Mouse (Mus musculus) hindbrain, embryonic 16.5 days (tissue): Measurements from ENCODE around the gene Glipr2. TPM values are rescaled to one million over a fixed set of nuclear protein-coding genes. Genes with fewer than 3 reads are reported as not detected.
A peak's percentile ranks its signal among the peaks of the same experiment; 100 is the strongest.

Experiments
- ATAC-seq: fragments of 200-750 bp; cut with Nextera tagmentation; 2 replicates; pipeline ENCODE4 v1.8.0; 2017; ENCODE audit warnings: moderate TSS enrichment, moderate library complexity
- H3K27ac ChIP-seq: fragments of 300-500 bp; sonication (generic); 2 replicates; pipeline ENCODE4 v1.5.1; 2014; ENCODE audit warnings: low read depth, mild to moderate bottlenecking, control low read depth, low read length, moderate library complexity
- H3K27me3 ChIP-seq: fragments of 300-500 bp; sonication (generic); replicated peaks from 2 replicates; pipeline ENCODE4 v1.6.1; 2014; ENCODE audit warnings: low read length; ENCODE audit not compliant: control insufficient read depth, insufficient read depth
- H3K36me3 ChIP-seq: fragments of 300-500 bp; sonication (generic); 2 replicates; pipeline ENCODE4 v1.6.1; 2014; ENCODE audit warnings: mild to moderate bottlenecking, low read length, moderate library complexity, mixed read lengths; ENCODE audit not compliant: control insufficient read depth, insufficient read depth
- H3K4me1 ChIP-seq: fragments of 300-500 bp; sonication (generic); 2 replicates; pipeline ENCODE4 v1.6.1; 2014; ENCODE audit warnings: low read depth, low read length; ENCODE audit not compliant: control insufficient read depth, insufficient read depth
- H3K4me2 ChIP-seq: fragments of 300-500 bp; sonication (generic); 2 replicates; pipeline ENCODE4 v1.6.1; 2014; ENCODE audit warnings: mild to moderate bottlenecking, low read length, control low read depth, moderate library complexity
- H3K4me3 ChIP-seq: fragments of 300-500 bp; sonication (generic); 2 replicates; pipeline ENCODE4 v1.5.1; 2014; ENCODE audit warnings: mild to moderate bottlenecking, low read length, control low read depth, moderate library complexity
- H3K9ac ChIP-seq: fragments of 300-500 bp; sonication (generic); 2 replicates; pipeline ENCODE4 v1.6.1; 2014; ENCODE audit warnings: low read depth, mild to moderate bottlenecking, control low read depth, low read length, moderate library complexity
- H3K9me3 ChIP-seq: fragments of 300-500 bp; sonication (generic); 2 replicates; pipeline ENCODE4 v1.6.1; 2014; ENCODE audit warnings: mild to moderate bottlenecking, low read length, moderate library complexity; ENCODE audit not compliant: control insufficient read depth
- WGBS: fragments of 180-500 bp; shearing (Covaris S2); extraction: QIAGEN DNeasy Blood & Tissue Kit; methylation state at CpG from one replicate; pipeline ENCODE4 v1.1.7; 2014; 5-methylcytosine and 5-hydroxymethylcytosine counted together
- polyA plus RNA-seq: library from polyadenylated mRNA; unstranded; fragments of >200 nt; fragmentation: Nextera tagmentation; extraction: Ambion mirVana; gene quantifications from 2 replicates; pipeline ENCODE4 v1.2.1, GENCODE M21; 2015

Glipr2 gene
- polyA plus RNA-seq, 1 experiment from 2014 or later, result 32.5 TPM

- H3K4me1 ChIP-seq, result peaks cover 19% of the 10 kb centered on the region
- ATAC-seq, result no peak
- H3K36me3 ChIP-seq, result no peaks in the 10 kb centered on the region
- no peak overlapping the region for H3K4me2 ChIP-seq
- H3K9ac ChIP-seq, result no peak overlapping the region
- H3K27me3 ChIP-seq, result no peaks in the 10 kb centered on the region
- no peak overlapping the region for H3K27ac ChIP-seq
- no peak overlapping the region for H3K4me3 ChIP-seq
- 76% methylated on average over 6 of the region's 6 CpGs for WGBS
- H3K9me3 ChIP-seq, result no peaks in the 10 kb centered on the region
These were observed 19.1 kb downstream of the Glipr2 start for GRCm38 (mm10) chr4:43976223-43976740.

DNA sequence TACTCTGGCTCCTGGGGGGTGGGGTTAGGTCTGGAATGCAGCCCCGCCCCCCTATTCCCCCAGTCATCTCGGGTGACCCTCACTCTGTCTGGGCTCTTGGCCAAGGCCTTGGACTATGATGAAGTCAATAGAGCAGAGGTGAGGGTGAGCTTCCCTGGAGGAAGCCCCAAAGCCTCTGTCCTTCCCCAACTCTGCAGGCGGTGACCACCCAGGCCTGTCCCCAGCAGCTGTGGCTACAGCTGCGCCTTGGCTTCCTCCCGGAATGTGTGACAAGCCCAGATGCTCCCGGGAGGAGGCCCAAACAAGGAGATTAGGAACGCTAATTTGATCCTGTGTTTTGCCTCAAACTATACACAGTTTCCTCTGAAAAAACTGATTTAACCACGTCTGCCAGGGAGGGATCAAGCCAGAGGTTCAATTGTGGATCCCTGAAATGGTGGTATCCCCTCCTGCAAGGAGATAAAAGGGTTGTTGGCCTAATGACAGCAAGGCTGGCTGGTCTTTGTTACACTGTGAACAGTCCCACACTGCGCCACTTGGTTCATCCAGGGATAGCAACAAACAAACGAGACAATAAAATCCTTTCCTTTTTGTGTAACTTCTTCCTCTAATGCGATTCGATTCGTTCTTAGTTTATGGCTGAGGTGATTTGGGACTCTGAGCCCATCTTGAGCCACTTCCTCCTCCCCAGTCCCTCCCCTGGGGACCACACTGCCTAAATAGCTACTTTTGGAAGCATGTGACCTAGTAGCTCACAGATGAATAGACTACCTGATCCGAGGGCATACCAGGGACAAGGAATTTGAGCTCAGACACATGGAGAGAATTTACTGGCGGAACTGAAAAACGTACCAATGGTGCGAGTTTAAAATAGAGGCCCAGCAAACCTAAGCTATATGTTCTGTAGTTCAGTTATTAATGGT is 21.6 kb downstream of the Glipr2 start:
- Histone ChIP-seq H3K9ac (no peak overlapping the region), H3K27ac (peak overlapping the region; percentile 21; the same call in 1 of the 2 replicates), H3K27me3 (no peaks in the 10 kb centered on the region), H3K36me3 (no peaks in the 10 kb centered on the region), H3K9me3 (no peaks in the 10 kb centered on the region), H3K4me2 (no peak overlapping the region), H3K4me1 (peaks cover 13% of the 10 kb centered on the region), H3K4me3 (no peak overlapping the region)
- ATAC-seq, result no peak
- 26% methylated on average over 17 of the region's 17 CpGs for WGBS

DNA sequence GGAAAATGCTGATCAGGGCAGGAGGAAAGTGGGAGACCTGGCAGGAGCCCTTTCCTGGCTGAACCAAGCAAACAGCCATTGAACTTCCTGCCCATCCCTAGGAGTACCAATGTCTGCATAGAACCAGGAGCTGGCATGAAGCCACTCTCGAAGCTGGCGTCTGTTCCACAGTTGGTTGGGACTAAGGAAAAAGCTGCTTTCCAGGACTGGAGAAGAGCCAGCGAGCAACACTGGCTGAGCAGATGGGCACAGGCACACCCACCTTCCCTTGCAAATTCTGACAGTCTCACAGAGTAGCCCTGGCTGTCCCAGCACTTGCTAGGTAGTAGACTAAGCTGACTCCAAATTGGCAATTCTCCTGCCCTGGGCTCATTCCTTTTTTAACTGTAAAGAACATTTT is 22.5 kb downstream of the Glipr2 start:
- 38% methylated on average over 3 of the region's 3 CpGs for WGBS
- Histone ChIP-seq H3K9me3 (no peaks in the 10 kb centered on the region), H3K27ac (no peak overlapping the region), H3K4me2 (no peak overlapping the region), H3K27me3 (no peaks in the 10 kb centered on the region), H3K9ac (no peak overlapping the region), H3K4me1 (peaks cover 13% of the 10 kb centered on the region), H3K36me3 (no peaks in the 10 kb centered on the region), H3K4me3 (no peak overlapping the region)
- ATAC-seq, result peak; percentile 74

DNA sequence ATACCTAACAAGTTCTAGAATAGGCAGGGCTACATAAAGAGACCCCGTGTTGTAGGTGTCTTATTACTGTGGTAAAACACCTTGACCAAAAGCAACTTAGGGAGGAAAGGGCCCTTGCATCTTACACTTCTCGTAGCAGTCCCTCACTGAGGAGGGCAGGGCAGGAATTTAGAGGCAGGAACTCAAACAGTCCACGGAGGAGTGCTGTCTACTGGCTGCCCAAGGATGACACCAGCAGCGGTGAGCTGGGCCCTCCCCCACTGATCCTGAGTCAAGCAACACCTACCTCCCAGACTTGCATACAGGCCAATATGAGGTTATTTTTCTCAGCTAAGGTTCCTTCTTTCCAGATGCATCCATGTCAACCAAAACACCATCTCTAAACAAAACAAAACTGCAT is 23.0 kb downstream of the Glipr2 start:
- WGBS, result 82% methylated on average over 4 of the region's 4 CpGs
- H3K4me2 ChIP-seq, result no peak overlapping the region

GRCm38 (mm10) chr4:43980846-43981245 is 23.6 kb downstream of the Glipr2 start:
- Histone ChIP-seq H3K4me1 (peaks cover 13% of the 10 kb centered on the region), H3K9ac (no peak overlapping the region), H3K4me2 (no peak overlapping the region), H3K36me3 (no peaks in the 10 kb centered on the region), H3K9me3 (no peaks in the 10 kb centered on the region), H3K4me3 (no peak overlapping the region), H3K27me3 (no peaks in the 10 kb centered on the region), H3K27ac (no peak overlapping the region)
- 90% methylated on average over 6 of the region's 6 CpGs for WGBS
- no peak for ATAC-seq

More for the DNA sequence above, 23.0 kb downstream of the Glipr2 start:
- no peaks in the 10 kb centered on the region for H3K27me3 ChIP-seq
- ATAC-seq, result no peak
- H3K4me3 ChIP-seq, result no peak overlapping the region
- H3K9ac ChIP-seq, result no peak overlapping the region
- peaks cover 13% of the 10 kb centered on the region for H3K4me1 ChIP-seq
- no peaks in the 10 kb centered on the region for H3K36me3 ChIP-seq
- H3K27ac ChIP-seq, result no peak overlapping the region
- no peaks in the 10 kb centered on the region for H3K9me3 ChIP-seq

DNA sequence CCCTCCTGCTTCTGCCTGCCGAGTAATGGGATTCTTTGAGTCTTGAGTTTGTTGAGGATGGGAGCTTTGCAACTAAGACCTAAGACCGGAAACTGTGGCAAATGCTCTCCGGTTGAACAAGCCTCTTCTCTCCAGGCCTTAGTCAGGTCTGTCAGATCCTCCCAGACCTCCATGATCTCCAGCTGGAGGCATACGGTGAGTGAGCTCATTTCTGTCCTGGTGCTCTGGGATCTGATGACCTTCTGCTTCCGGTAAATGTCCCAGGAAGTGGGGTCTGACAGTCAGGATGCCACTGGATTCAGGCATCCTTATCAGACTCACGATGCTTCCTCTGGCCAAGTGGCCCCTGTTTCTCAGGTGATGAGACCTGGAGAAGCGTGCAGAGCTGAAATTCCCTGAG is 24.1 kb downstream of the Glipr2 start:
- ATAC-seq, result no peak
- no peak overlapping the region for H3K4me3 ChIP-seq
- no peak overlapping the region for H3K27ac ChIP-seq
- peaks cover 13% of the 10 kb centered on the region for H3K4me1 ChIP-seq
- no peaks in the 10 kb centered on the region for H3K36me3 ChIP-seq
- no peaks in the 10 kb centered on the region for H3K27me3 ChIP-seq
- no peaks in the 10 kb centered on the region for H3K9me3 ChIP-seq
- 94% methylated on average over 7 of the region's 7 CpGs for WGBS
- H3K4me2 ChIP-seq, result no peak overlapping the region
- no peak overlapping the region for H3K9ac ChIP-seq

- Histone ChIP-seq H3K27me3 (no peaks in the 10 kb centered on the region), H3K36me3 (no peaks in the 10 kb centered on the region)
- WGBS, result 2% methylated on average over 24 of the region's 24 CpGs
These were observed 25.0 kb downstream of the Glipr2 start for GRCm38 (mm10) chr4:43982053-43982732.

DNA sequence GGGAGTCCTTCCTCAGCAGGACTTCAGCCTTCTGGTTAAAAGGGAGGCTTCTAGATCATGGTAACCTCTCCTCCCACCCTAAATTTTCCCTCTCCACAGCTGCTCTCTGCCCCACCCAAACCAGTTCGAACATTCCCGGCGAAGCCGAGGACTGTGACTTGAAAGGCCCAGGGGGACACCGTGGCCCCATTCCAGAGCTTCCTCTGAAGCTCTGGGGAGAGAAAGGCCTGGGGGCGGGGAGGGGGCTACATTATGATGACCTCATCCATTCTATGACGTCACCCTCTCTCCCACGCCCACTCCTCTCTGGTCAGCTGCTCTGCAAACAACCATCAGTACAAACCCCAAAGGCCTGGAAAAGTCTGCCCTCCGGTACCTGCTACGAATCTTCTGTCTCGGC is 26.0 kb downstream of the Glipr2 start, which contains the start of gene Ccin:
TSS of gene Ccin (plus strand) at position 303 of the 400 bp plus-strand sequence.
- peak within 1 kb of the TSS; percentile 78 for H3K4me2 ChIP-seq
- H3K27me3 ChIP-seq, result no peaks in the 10 kb centered on the region
- peak within 1 kb of the TSS; percentile 39 for H3K4me3 ChIP-seq
- no peaks in the 10 kb centered on the region for H3K36me3 ChIP-seq
- peak within 1 kb of the TSS; percentile 61 for H3K9ac ChIP-seq
- H3K9me3 ChIP-seq, result no peaks in the 10 kb centered on the region
- ATAC-seq, result no peak
- H3K27ac ChIP-seq, result no peak within 1 kb of the TSS
- 84% methylated on average over 11 of the region's 11 CpGs for WGBS
- peaks cover 13% of the 10 kb centered on the region for H3K4me1 ChIP-seq

More at GRCm38 (mm10) chr4:43982053-43982732, 25.0 kb downstream of the Glipr2 start:
- H3K9me3 ChIP-seq, result no peaks in the 10 kb centered on the region
- peaks cover 13% of the 10 kb centered on the region for H3K4me1 ChIP-seq
- H3K27ac ChIP-seq, result no peak overlapping the region
- peak; percentile 95 for ATAC-seq
- peak overlapping the region; percentile 39 for H3K4me3 ChIP-seq
- H3K9ac ChIP-seq, result peak overlapping the region; percentile 61
- H3K4me2 ChIP-seq, result peak overlapping the region; percentile 78

DNA sequence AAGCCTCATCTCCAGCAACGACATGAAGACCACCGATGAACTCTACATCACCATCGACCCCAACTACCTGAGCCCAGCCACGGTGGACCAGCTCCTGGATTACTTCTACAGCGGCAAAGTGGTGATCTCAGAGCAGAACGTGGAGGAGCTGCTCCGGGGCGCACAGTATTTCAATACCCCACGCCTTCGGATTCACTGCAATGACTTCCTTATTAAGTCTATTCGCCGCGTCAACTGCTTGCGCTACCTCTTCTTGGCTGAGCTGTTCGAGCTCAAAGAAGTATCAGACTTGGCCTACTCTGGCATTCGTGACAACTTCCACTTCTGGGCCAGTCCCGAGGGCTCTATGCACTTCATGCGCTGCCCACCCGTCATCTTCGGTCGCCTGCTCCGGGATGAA is 26.6 kb downstream of the Glipr2 start:
- Histone ChIP-seq H3K36me3 (no peaks in the 10 kb centered on the region), H3K4me2 (no peak overlapping the region), H3K27me3 (no peaks in the 10 kb centered on the region), H3K9me3 (no peaks in the 10 kb centered on the region), H3K9ac (no peak overlapping the region), H3K27ac (no peak overlapping the region), H3K4me3 (no peak overlapping the region), H3K4me1 (peaks cover 8% of the 10 kb centered on the region)
- no peak for ATAC-seq
- WGBS, result 95% methylated on average over 22 of the region's 22 CpGs
